Mouse (Mus musculus): ENCODE measurements around the gene Slit2.

Gene Slit2

GRCm38 (mm10) chr5:47982941-47983701 is at the start of gene Slit2:
Slit2 (plus strand) TSS chr5:47983138.
- CTCF ChIA-PET: no interaction called here

- CTCF ChIA-PET: no interaction called here
These were observed 44.2 kb upstream of the Slit2 start for GRCm38 (mm10) chr5:47938586-47939372.

GRCm38 (mm10) chr5:47956451-47956850 is 26.5 kb upstream of the Slit2 start:
- CTCF ChIA-PET: no interaction called here

GRCm38 (mm10) chr5:47975795-47976194 is 7.1 kb upstream of the Slit2 start:
- CTCF ChIA-PET: no interaction called here

GRCm38 (mm10) chr5:47979371-47979770 is 3.6 kb upstream of the Slit2 start:
- CTCF ChIA-PET: no interaction called here

GRCm38 (mm10) chr5:47980459-47980858 is 2.5 kb upstream of the Slit2 start:
- CTCF ChIA-PET: no interaction called here

- CTCF ChIA-PET: no interaction called here
These were observed 987 bp upstream of the Slit2 start for GRCm38 (mm10) chr5:47981951-47982350.

GRCm38 (mm10) chr5:47983746-47984583 is 1.0 kb downstream of the Slit2 start:
- CTCF ChIA-PET: no interaction called here

GRCm38 (mm10) chr5:47984584-47985197 is 1.8 kb downstream of the Slit2 start:
- CTCF ChIA-PET: no interaction called here

- CTCF ChIA-PET: no interaction called here
These were observed 2.3 kb downstream of the Slit2 start for GRCm38 (mm10) chr5:47985198-47985631.

GRCm38 (mm10) chr5:47985901-47986670 is 3.1 kb downstream of the Slit2 start:
- CTCF ChIA-PET: no interaction called here

GRCm38 (mm10) chr5:47990926-47991325 is 8.0 kb downstream of the Slit2 start:
- CTCF ChIA-PET: no interaction called here

- CTCF ChIA-PET: no interaction called here
These were observed 20.9 kb downstream of the Slit2 start for GRCm38 (mm10) chr5:48003708-48004415.

GRCm38 (mm10) chr5:48005533-48005932 is 22.6 kb downstream of the Slit2 start:
- CTCF ChIA-PET: no interaction called here

GRCm38 (mm10) chr5:48006059-48006458 is 23.1 kb downstream of the Slit2 start:
- CTCF ChIA-PET: no interaction called here

- CTCF ChIA-PET: no interaction called here
These were observed 40.5 kb downstream of the Slit2 start for GRCm38 (mm10) chr5:48023441-48023840.

- CTCF ChIA-PET: no interaction called here
These were observed 51.9 kb downstream of the Slit2 start for GRCm38 (mm10) chr5:48034875-48035274.

GRCm38 (mm10) chr5:48038033-48038432 is 55.1 kb downstream of the Slit2 start:
- CTCF ChIA-PET: no interaction called here

- CTCF ChIA-PET: no interaction called here
These were observed 66.2 kb downstream of the Slit2 start for GRCm38 (mm10) chr5:48048986-48049751.
